ENCODE assay signal across 10 mouse cellular contexts in genomic region chr13:37519948-37520347, GRCm38 (mm10).
DNase-seq lines count a peak whose midpoint lies in the region; ATAC-seq and TF ChIP-seq lines count a peak whose summit lies in the region.
"Had no signal": no experiment of that assay in that cellular context is flagged by ENCODE, and none has a peak within 500 bp of the region (broad histone marks: within the 10 kb centered on the region; RNA-seq: fewer than 3 reads in every experiment).

No protein-coding gene starts in this region.

- TF ChIP-seq POLR2A in liver, adult 2 months (IDR thresholded peaks at IDR 0.05; ENCODE audit: extremely low read depth, insufficient read depth, low read length) = no peak
- no peak for TF ChIP-seq POLR2A in brain, embryonic 14.5 days (IDR thresholded peaks at IDR 0.05; ENCODE audit: borderline replicate concordance, extremely low read depth, insufficient read depth, insufficient read length, poor library complexity, severe bottlenecking)

- H3K4me1 ChIP-seq in liver, adult 2 months (ENCODE audit: control insufficient read depth, insufficient read depth, low read length) = no peaks in the 10 kb centered on the region; the same call in 1 of the 2 replicates
- peaks cover 3 to 4% of the 10 kb centered on the region in 2 experiments; a peak in 3 of 4 replicates for H3K4me1 ChIP-seq in ES-E14 (ENCODE audit: control insufficient read depth in 2 of 2, insufficient read depth in 2 of 2, low read length in 2 of 2, poor library complexity in 1 of 2)
- H3K4me1 ChIP-seq in forebrain, embryonic 12.5 days = peaks cover 13% of the 10 kb centered on the region

- H3K9ac ChIP-seq in liver, adult 2 months (ENCODE audit: low read depth, low read length) = no peak overlapping the region
- H3K9ac ChIP-seq in ES-E14 (ENCODE audit: insufficient read depth, low read depth, low read length, poor library complexity, severe bottlenecking) = no peak overlapping the region
- no peak overlapping the region for H3K9ac ChIP-seq in forebrain, embryonic 12.5 days
- H3K9ac ChIP-seq: stomach, embryonic 15.5 days had no signal

- WGBS in liver, adult 2 months = 85% methylated on average over 3 of the region's 3 CpGs
- 76% methylated on average over 3 of the region's 3 CpGs for WGBS in forebrain, embryonic 12.5 days

- DNase-seq in liver, adult 2 months (ENCODE audit: extremely low read depth, low read depth, low spot score) = peak; percentile 62
- DNase-seq in liver = no peak
- peak; percentile 81 for DNase-seq in ES-E14 (ENCODE audit: low read depth, low spot score)
- DNase-seq in brain, embryonic 14.5 days (ENCODE audit: low read depth) = no peak
- peak; percentile 59 for DNase-seq in retina, embryonic 14.5 days (ENCODE audit: low spot score)
- DNase-seq in frontal cortex, postnatal 10 days (ENCODE audit: low spot score in 2 of 2) = no peak
- DNase-seq in ovary, postnatal 14 days (ENCODE audit: low spot score) = no peak

- peak; percentile 42; the same call in 1 of the 2 replicates for TF ChIP-seq CTCF in liver, adult 2 months (IDR thresholded peaks at IDR 0.05; ENCODE audit: low read depth, low read length)
- TF ChIP-seq CTCF in brain, embryonic 14.5 days (IDR thresholded peaks at IDR 0.05; ENCODE audit: borderline replicate concordance, extremely low read depth, insufficient read depth, insufficient read length) = peak; percentile 33; the same call in 1 of the 2 replicates

- H3K79me2 ChIP-seq in liver, adult 2 months (ENCODE audit: control insufficient read depth, insufficient read depth, low read length) = no peaks in the 10 kb centered on the region

- no peak overlapping the region for H3K4me2 ChIP-seq in forebrain, embryonic 12.5 days
- H3K4me2 ChIP-seq: heart, embryonic 11.5 days; stomach, embryonic 15.5 days had no signal

- no peak overlapping the region for H3K4me3 ChIP-seq in liver, adult 2 months (ENCODE audit: insufficient read depth, low read depth, low read length)
- no peak overlapping the region for H3K4me3 ChIP-seq in ES-E14 (ENCODE audit: insufficient read depth in 1 of 2, low read depth in 1 of 2, low read length in 2 of 2, poor library complexity in 1 of 2, severe bottlenecking in 1 of 2)
- H3K4me3 ChIP-seq in forebrain, embryonic 12.5 days (replicated peaks) = no peak overlapping the region
- H3K4me3 ChIP-seq: stomach, embryonic 15.5 days had no signal

- no peaks in the 10 kb centered on the region for H3K9me3 ChIP-seq in ES-E14 (ENCODE audit: control insufficient read depth, insufficient read depth, low read depth, low read length)
- no peaks in the 10 kb centered on the region for H3K9me3 ChIP-seq in forebrain, embryonic 12.5 days
- H3K9me3 ChIP-seq: stomach, embryonic 15.5 days had no signal

- H3K27ac ChIP-seq in liver, adult 2 months (replicated peaks; ENCODE audit: insufficient read depth, low read depth, low read length) = no peak overlapping the region
- H3K27ac ChIP-seq in ES-E14 (ENCODE audit: insufficient read depth, low read depth, low read length, poor library complexity, severe bottlenecking) = no peak overlapping the region
- H3K27ac ChIP-seq in forebrain, embryonic 12.5 days = no peak overlapping the region
- H3K27ac ChIP-seq: stomach, embryonic 15.5 days had no signal

- H3K27me3 ChIP-seq in liver, adult 2 months (ENCODE audit: control insufficient read depth, insufficient read depth, low read length) = no peaks in the 10 kb centered on the region
- peaks cover 14% of the 10 kb centered on the region for H3K27me3 ChIP-seq in forebrain, embryonic 12.5 days
- H3K27me3 ChIP-seq: stomach, embryonic 15.5 days had no signal

- in situ Hi-C loops in ES-E14 (cut with MboI; ENCODE audit: low sequenced_read_pairs in 2 of 2, unreplicated experiment in 2 of 2) = no loop called here

- ATAC-seq in forebrain, embryonic 12.5 days (ENCODE audit: low FRiP score) = no peak

- no peaks in the 10 kb centered on the region for H3K36me3 ChIP-seq in liver, adult 2 months (ENCODE audit: control insufficient read depth, insufficient read depth, low read length)
- H3K36me3 ChIP-seq in ES-E14 (ENCODE audit: control insufficient read depth, insufficient read depth, low read length, poor library complexity, severe bottlenecking) = no peaks in the 10 kb centered on the region
- no peaks in the 10 kb centered on the region for H3K36me3 ChIP-seq in forebrain, embryonic 12.5 days (replicated peaks)
- H3K36me3 ChIP-seq: stomach, embryonic 15.5 days had no signal

TF ChIP-seq in ES-E14, 5 proteins besides CTCF, POLR2A, EP300 and RAD21:
- TF ChIP-seq ZNF384 (IDR thresholded peaks at IDR 0.05; ENCODE audit: low read depth, low read length) = no peak
- TF ChIP-seq ZC3H11A (IDR thresholded peaks at IDR 0.05; ENCODE audit: borderline replicate concordance, low read depth, low read length) = peak; percentile 69; the same call in 1 of the 2 replicates
- no peak for TF ChIP-seq MAFK (IDR thresholded peaks at IDR 0.05; ENCODE audit: insufficient read depth, low read depth, low read length)

Comparison
In these comparisons a context has a peak if more than half of its experiments do, and no peak if none do; other contexts are left out.
1. DNase-seq: peak in liver, adult 2 months (single experiment), ES-E14 (single experiment) and retina, embryonic 14.5 days (single experiment); none in liver (single experiment), brain, embryonic 14.5 days (single experiment), frontal cortex, postnatal 10 days (0 of 2) and ovary, postnatal 14 days (single experiment).